28 mouse cellular contexts compared by ENCODE assay signal in the genomic region with DNA sequence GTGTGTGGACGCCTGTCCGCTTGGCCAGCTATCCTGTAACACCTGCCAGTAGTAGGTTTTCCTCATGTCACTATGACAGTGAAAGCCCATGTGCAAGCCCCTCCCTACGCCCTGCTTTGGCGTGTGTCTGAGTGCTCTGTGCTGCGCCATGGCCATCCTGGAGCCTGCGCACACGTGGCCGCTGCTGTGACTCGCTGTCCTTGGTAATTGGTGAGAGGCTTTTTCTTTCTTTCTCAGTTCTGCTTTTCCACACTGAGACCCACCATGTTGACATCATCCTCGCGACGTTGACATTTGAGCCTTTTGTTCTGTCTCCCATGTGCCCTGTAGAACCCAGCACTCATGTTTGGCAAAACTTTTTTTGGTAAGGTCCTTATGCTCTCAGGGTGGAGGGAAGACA. TPM values are rescaled to one million over a fixed set of nuclear protein-coding genes. Genes with fewer than 3 reads are reported as not detected.
DNase-seq lines count a peak whose midpoint lies in the region; TF ChIP-seq lines count a peak whose summit lies in the region.
"Had no signal": no experiment of that assay in that cellular context is flagged by ENCODE, and none has a peak within 500 bp of the region (broad histone marks: within the 10 kb centered on the region; RNA-seq: fewer than 3 reads in every experiment).

No protein-coding gene starts in this region.

- 94% methylated on average over 12 of the region's 12 CpGs for WGBS in embryonic facial prominence, embryonic 10.5 days

- peaks cover 2% of the 10 kb centered on the region in 2 experiments; a peak in 2 of 4 replicates for H3K4me1 ChIP-seq in CH12.LX (ENCODE audit: control insufficient read depth in 1 of 2, insufficient read depth in 2 of 2)
- no peaks in the 10 kb centered on the region for H3K4me1 ChIP-seq in embryonic facial prominence, embryonic 10.5 days
- H3K4me1 ChIP-seq: heart, embryonic 15.5 days; hindbrain, embryonic 13.5 days had no signal

- no peak for TF ChIP-seq RAD21 in CH12.LX (IDR thresholded peaks at IDR 0.05; ENCODE audit: low read depth, low read length)

- peak overlapping the region; percentile 22 for H3K4me2 ChIP-seq in CH12.LX (ENCODE audit: insufficient read depth, low read depth, poor library complexity, severe bottlenecking)
- H3K4me2 ChIP-seq: heart, embryonic 11.5 days; heart, embryonic 15.5 days; hindbrain, embryonic 13.5 days had no signal

- in situ Hi-C loops in CH12.LX (cut with MboI; ENCODE audit: low pct_ligation_motif_present, low pct_unique_long_range_greater_than_20kb, low sequenced_read_pairs), result loop anchor here (10.0 to 25.0 kb wide), 2 partner anchors 137 to 285 kb away; a partner anchor contains a TSS

- TF ChIP-seq CTCF in CH12.LX (conservative IDR thresholded peaks at IDR 0.05 in 1 of 2, IDR thresholded peaks at IDR 0.05 in 1 of 2; ENCODE audit: low read depth in 2 of 2, low read length in 2 of 2), result no peak

- H3K9ac ChIP-seq in CH12.LX (ENCODE audit: insufficient read depth, low read depth), result no peak overlapping the region
- H3K9ac ChIP-seq: heart, embryonic 15.5 days; hindbrain, embryonic 13.5 days had no signal

- dilution Hi-C loops in CH12.LX (cut with MboI; ENCODE audit: extremely low pct_ligation_motif_present, extremely low pct_unique_long_range_greater_than_20kb, low sequenced_read_pairs), result no loop called here

- peaks cover 73% of the 10 kb centered on the region for H3K27me3 ChIP-seq in CH12.LX (replicated peaks)
- H3K27me3 ChIP-seq in embryonic facial prominence, embryonic 10.5 days (replicated peaks; ENCODE audit: low read depth, poor library complexity, severe bottlenecking), result no peaks in the 10 kb centered on the region
- H3K27me3 ChIP-seq: heart, embryonic 15.5 days; hindbrain, embryonic 13.5 days had no signal

- TF ChIP-seq EP300 in CH12.LX (IDR thresholded peaks at IDR 0.05; ENCODE audit: low read length), result no peak

- no peaks in the 10 kb centered on the region for H3K36me3 ChIP-seq in CH12.LX (replicated peaks in 1 of 2; ENCODE audit: control insufficient read depth in 1 of 2, insufficient read depth in 1 of 2, low read length in 1 of 2)
- H3K36me3 ChIP-seq in embryonic facial prominence, embryonic 10.5 days (replicated peaks), result peaks cover 38% of the 10 kb centered on the region
- H3K36me3 ChIP-seq: heart, embryonic 15.5 days had no signal

- no peaks in the 10 kb centered on the region for H3K9me3 ChIP-seq in CH12.LX (replicated peaks; ENCODE audit: low read length)
- H3K9me3 ChIP-seq in embryonic facial prominence, embryonic 10.5 days, result no peaks in the 10 kb centered on the region
- H3K9me3 ChIP-seq: heart, embryonic 15.5 days; hindbrain, embryonic 13.5 days had no signal

- H3K4me3 ChIP-seq in CH12.LX (replicated peaks in 1 of 3; ENCODE audit: low read depth in 2 of 3, low read length in 2 of 3, poor library complexity in 1 of 3), result no peak overlapping the region
- H3K4me3 ChIP-seq in embryonic facial prominence, embryonic 10.5 days, result no peak overlapping the region
- H3K4me3 ChIP-seq: heart, adult 2 months; heart, embryonic 15.5 days; hindbrain, embryonic 13.5 days had no signal

- H3K27ac ChIP-seq in CH12.LX (ENCODE audit: insufficient read depth, low read depth), result no peak overlapping the region
- no peak overlapping the region for H3K27ac ChIP-seq in embryonic facial prominence, embryonic 10.5 days (replicated peaks)
- H3K27ac ChIP-seq: heart, adult 2 months; heart, embryonic 15.5 days; hindbrain, embryonic 13.5 days; hindbrain, postnatal 0 days had no signal

- peak; percentile 70 to 76 for DNase-seq in adrenal gland, adult (ENCODE audit: inconsistent age in 2 of 2, low spot score in 1 of 2)
- DNase-seq in adrenal gland, postnatal 4 days (ENCODE audit: low spot score in 2 of 2), result no peak
- peak; percentile 35 for DNase-seq in CH12.LX (ENCODE audit: extremely low read depth)
- DNase-seq in adrenal gland, adult 8-10 months, result peak; percentile 39
- DNase-seq in adrenal gland, postnatal 36 days, result peak; percentile 73 to 75
- DNase-seq in thymus, adult 18-20 months, result no peak
- DNase-seq in embryonic facial prominence, embryonic 10.5 days (ENCODE audit: low spot score), result no peak
- DNase-seq: B cell, adult 2 months; cerebellum, adult 18-20 months; cerebellum, adult 9-11 months; cerebellum, postnatal 36 days; heart, adult 2 months; heart, postnatal 14 days had no signal

- H3K79me2 ChIP-seq in CH12.LX (replicated peaks; ENCODE audit: control insufficient read depth, extremely low read depth, insufficient read depth, poor library complexity, severe bottlenecking), result no peaks in the 10 kb centered on the region

- no peak for TF ChIP-seq POLR2A in CH12.LX (IDR thresholded peaks at IDR 0.05; ENCODE audit: low read depth, low read length)

TF ChIP-seq in CH12.LX, 34 proteins besides CTCF, POLR2A, EP300 and RAD21:
- TF ChIP-seq ZMIZ1 (IDR thresholded peaks at IDR 0.05; ENCODE audit: low read depth, low read length) (no peak), PAX5 (IDR thresholded peaks at IDR 0.05; ENCODE audit: low read length) (no peak), IRF4 (IDR thresholded peaks at IDR 0.05; ENCODE audit: low read depth, low read length) (peak; percentile 85), NELFE (IDR thresholded peaks at IDR 0.05; ENCODE audit: low read depth, low read length) (no peak), MAX (IDR thresholded peaks at IDR 0.05; ENCODE audit: low read length) (peak; percentile 85), TBP (conservative IDR thresholded peaks at IDR 0.05; ENCODE audit: low read depth, low read length) (no peak), NRF1 (IDR thresholded peaks at IDR 0.05; ENCODE audit: low read depth, low read length) (peak; percentile 74), USF1 (IDR thresholded peaks at IDR 0.05; ENCODE audit: low read depth, low read length) (no peak), MXI1 (IDR thresholded peaks at IDR 0.05; ENCODE audit: low read depth, low read length) (peak; percentile 48), MYC (IDR thresholded peaks at IDR 0.05; ENCODE audit: low read depth, low read length) (peak; percentile 86; the same call in 1 of the 2 replicates), MEF2A (IDR thresholded peaks at IDR 0.05; ENCODE audit: borderline replicate concordance, low read depth, low read length) (no peak), JUN (IDR thresholded peaks at IDR 0.05; ENCODE audit: insufficient read depth, low read depth, low read length) (no peak), SMC3 (IDR thresholded peaks at IDR 0.05; ENCODE audit: low read depth, low read length) (no peak), BHLHE40 (IDR thresholded peaks at IDR 0.05; ENCODE audit: low read depth, low read length) (peak; percentile 33; the same call in 1 of the 2 replicates), KAT2A (IDR thresholded peaks at IDR 0.05; ENCODE audit: insufficient replicate concordance, low read length) (no peak)

RNA-seq across cellular contexts. Expression of a gene that starts 9.9 kb away (rescaled TPM):
- not detected for total RNA-seq in adrenal gland, postnatal 4 days (2021)
- total RNA-seq in CH12.LX (2012; rRNA removed), result not detected in 2 replicates
- not detected in 2 replicates for total RNA-seq in CH12.LX (2014; rRNA removed)
- not detected in 2 replicates for polyA plus RNA-seq in CH12.LX (2012; ENCODE audit: insufficient read length, low read depth)
- total RNA-seq in adrenal gland, adult 8-10 months (2022), result not detected
- not detected for total RNA-seq in adrenal gland, postnatal 36 days (2021)
- polyA plus RNA-seq in embryonic facial prominence, embryonic 10.5 days (2016; fragmentation: Nextera tagmentation; extraction: Ambion mirVana), result not detected in 2 replicates
- total RNA-seq: gastrocnemius, adult 18-20 months; gastrocnemius, postnatal 4 days; heart, adult 2 months; heart, postnatal 14 days; hematopoietic stem cell, adult 5-6 weeks; MEL had no signal
- polyA plus RNA-seq: activated CD4-positive, CD25-positive, alpha-beta regulatory T cell, adult 4 months; CD4-positive, CD25-positive, alpha-beta regulatory T cell, adult 4 months; embryonic facial prominence, embryonic 14.5 days; forebrain, embryonic 14.5 days; heart, adult 2 months; heart, embryonic 11.5 days; heart, embryonic 15.5 days; hindbrain, embryonic 13.5 days; hindbrain, postnatal 0 days; intestine, embryonic 14.5 days; kidney, embryonic 14.5 days had no signal

RNA-seq across cellular contexts. Expression of a gene that starts 19.3 kb away (rescaled TPM):
- total RNA-seq in adrenal gland, postnatal 4 days (2021), result not detected
- total RNA-seq in CH12.LX (2012; rRNA removed), result not detected in 2 replicates
- not detected in 2 replicates for total RNA-seq in CH12.LX (2014; rRNA removed)
- not detected in 2 replicates for polyA plus RNA-seq in CH12.LX (2012; ENCODE audit: insufficient read length, low read depth)
- total RNA-seq in adrenal gland, adult 8-10 months (2022), result not detected
- total RNA-seq in adrenal gland, postnatal 36 days (2021), result not detected
- not detected in 2 replicates for polyA plus RNA-seq in embryonic facial prominence, embryonic 10.5 days (2016; fragmentation: Nextera tagmentation; extraction: Ambion mirVana)
- total RNA-seq: gastrocnemius, adult 18-20 months; gastrocnemius, postnatal 4 days; heart, adult 2 months; heart, postnatal 14 days; hematopoietic stem cell, adult 5-6 weeks; hindbrain, postnatal 0 days; MEL had no signal
- polyA plus RNA-seq: activated CD4-positive, CD25-positive, alpha-beta regulatory T cell, adult 4 months; CD4-positive, CD25-positive, alpha-beta regulatory T cell, adult 4 months; embryonic facial prominence, embryonic 14.5 days; forebrain, embryonic 14.5 days; frontal cortex, adult 2 months; heart, adult 2 months; heart, embryonic 11.5 days; heart, embryonic 15.5 days; hindbrain, embryonic 13.5 days; hindbrain, postnatal 0 days; intestine, embryonic 14.5 days; kidney, embryonic 14.5 days had no signal

RNA-seq across cellular contexts. Expression of a gene that starts 30.4 kb away (rescaled TPM):
- total RNA-seq in adrenal gland, postnatal 4 days (2021), result not detected
- total RNA-seq in CH12.LX (2012; rRNA removed) (not detected in 2 replicates), CH12.LX (2014; rRNA removed) (not detected in 2 replicates)
- not detected in 2 replicates for polyA plus RNA-seq in CH12.LX (2012; ENCODE audit: insufficient read length, low read depth)
- total RNA-seq in adrenal gland, adult 8-10 months (2022), result not detected
- not detected for total RNA-seq in adrenal gland, postnatal 36 days (2021)
- polyA plus RNA-seq in embryonic facial prominence, embryonic 10.5 days (2016; fragmentation: Nextera tagmentation; extraction: Ambion mirVana), result not detected in 2 replicates
- total RNA-seq: gastrocnemius, adult 18-20 months; gastrocnemius, postnatal 4 days; heart, adult 2 months; heart, postnatal 14 days; hematopoietic stem cell, adult 5-6 weeks; hindbrain, postnatal 0 days; MEL had no signal
- polyA plus RNA-seq: activated CD4-positive, CD25-positive, alpha-beta regulatory T cell, adult 4 months; CD4-positive, CD25-positive, alpha-beta regulatory T cell, adult 4 months; embryonic facial prominence, embryonic 14.5 days; forebrain, embryonic 14.5 days; frontal cortex, adult 2 months; heart, adult 2 months; heart, embryonic 11.5 days; heart, embryonic 15.5 days; hindbrain, embryonic 13.5 days; hindbrain, postnatal 0 days; intestine, embryonic 14.5 days; kidney, embryonic 14.5 days had no signal

RNA-seq across cellular contexts. Expression of a gene that starts 42.1 kb away (rescaled TPM):
- total RNA-seq in adrenal gland, postnatal 4 days (2021), result not detected
- total RNA-seq in CH12.LX (2012; rRNA removed), result not detected in 2 replicates
- not detected in 2 replicates for total RNA-seq in CH12.LX (2014; rRNA removed)
- not detected in 2 replicates for polyA plus RNA-seq in CH12.LX (2012; ENCODE audit: insufficient read length, low read depth)
- total RNA-seq in adrenal gland, adult 8-10 months (2022), result not detected
- not detected for total RNA-seq in adrenal gland, postnatal 36 days (2021)
- not detected in 2 replicates for polyA plus RNA-seq in embryonic facial prominence, embryonic 10.5 days (2016; fragmentation: Nextera tagmentation; extraction: Ambion mirVana)
- total RNA-seq: gastrocnemius, adult 18-20 months; gastrocnemius, postnatal 4 days; heart, adult 2 months; heart, postnatal 14 days; hematopoietic stem cell, adult 5-6 weeks; hindbrain, postnatal 0 days; MEL had no signal
- polyA plus RNA-seq: activated CD4-positive, CD25-positive, alpha-beta regulatory T cell, adult 4 months; CD4-positive, CD25-positive, alpha-beta regulatory T cell, adult 4 months; embryonic facial prominence, embryonic 14.5 days; forebrain, embryonic 14.5 days; frontal cortex, adult 2 months; heart, adult 2 months; heart, embryonic 11.5 days; heart, embryonic 15.5 days; hindbrain, embryonic 13.5 days; hindbrain, postnatal 0 days; intestine, embryonic 14.5 days; kidney, embryonic 14.5 days had no signal

RNA-seq across cellular contexts. Expression of a gene that starts 53.8 kb away (rescaled TPM):
- total RNA-seq in adrenal gland, postnatal 4 days (2021), result not detected
- not detected in 2 replicates for total RNA-seq in CH12.LX (2012; rRNA removed)
- not detected in 2 replicates for total RNA-seq in CH12.LX (2014; rRNA removed)
- not detected in 2 replicates for polyA plus RNA-seq in CH12.LX (2012; ENCODE audit: insufficient read length, low read depth)
- not detected for total RNA-seq in adrenal gland, adult 8-10 months (2022)
- total RNA-seq in adrenal gland, postnatal 36 days (2021), result not detected
- polyA plus RNA-seq in embryonic facial prominence, embryonic 10.5 days (2016; fragmentation: Nextera tagmentation; extraction: Ambion mirVana), result not detected in 2 replicates
- total RNA-seq: gastrocnemius, adult 18-20 months; gastrocnemius, postnatal 4 days; heart, adult 2 months; heart, postnatal 14 days; hematopoietic stem cell, adult 5-6 weeks; hindbrain, postnatal 0 days; MEL had no signal
- polyA plus RNA-seq: activated CD4-positive, CD25-positive, alpha-beta regulatory T cell, adult 4 months; CD4-positive, CD25-positive, alpha-beta regulatory T cell, adult 4 months; embryonic facial prominence, embryonic 14.5 days; forebrain, embryonic 14.5 days; frontal cortex, adult 2 months; heart, adult 2 months; heart, embryonic 11.5 days; heart, embryonic 15.5 days; hindbrain, embryonic 13.5 days; hindbrain, postnatal 0 days; intestine, embryonic 14.5 days; kidney, embryonic 14.5 days had no signal

Comparison
In these comparisons a context has a peak if more than half of its experiments do, and no peak if none do; other contexts are left out.
1. DNase-seq: peak in adrenal gland, adult (2 of 2), CH12.LX (single experiment), adrenal gland, adult 8-10 months (single experiment) and adrenal gland, postnatal 36 days (2 of 2); none in adrenal gland, postnatal 4 days (0 of 2), thymus, adult 18-20 months (0 of 2) and embryonic facial prominence, embryonic 10.5 days (single experiment).